Mouse (Mus musculus): ENCODE data around the gene Atl3.

GRCm38 (mm10) chr19:7483512-7483882 lies 10.3 kb upstream of the Atl3 start:
- TF ChIP-seq CTCF (IDR thresholded peaks at IDR 0.05; ENCODE audit: control insufficient read depth, insufficient read depth, insufficient read length): no peak
- TF ChIP-seq MAX (IDR thresholded peaks at IDR 0.05): no peak

All from C2C12 (cell line).